Mouse (Mus musculus) adrenal gland, adult 10 weeks (tissue): ENCODE data around the gene Olfr13. TPM values are rescaled to one million over a fixed set of nuclear protein-coding genes. Genes with fewer than 3 reads are reported as not detected.

ENCODE experiments used
- polyA plus RNA-seq: library from polyadenylated mRNA; stranded (reverse); fragments of 350-450 nt; fragmentation: Illumina TruSeq; extraction: RNeasy Lipid Tissue Mini Kit (QIAGEN cat#74804); gene quantifications from one replicate; pipeline ENCODE4 v1.2.3, GENCODE M21; 2014; ENCODE audit warnings: low read depth, low replicate concordance

Gene Olfr13
- polyA plus RNA-seq: not detected

GRCm38 (mm10) chr6:43171840-43172239 lies at the start of gene Olfr13:
TSS of gene Olfr13 (plus strand) at chr6:43172140.

DNA sequence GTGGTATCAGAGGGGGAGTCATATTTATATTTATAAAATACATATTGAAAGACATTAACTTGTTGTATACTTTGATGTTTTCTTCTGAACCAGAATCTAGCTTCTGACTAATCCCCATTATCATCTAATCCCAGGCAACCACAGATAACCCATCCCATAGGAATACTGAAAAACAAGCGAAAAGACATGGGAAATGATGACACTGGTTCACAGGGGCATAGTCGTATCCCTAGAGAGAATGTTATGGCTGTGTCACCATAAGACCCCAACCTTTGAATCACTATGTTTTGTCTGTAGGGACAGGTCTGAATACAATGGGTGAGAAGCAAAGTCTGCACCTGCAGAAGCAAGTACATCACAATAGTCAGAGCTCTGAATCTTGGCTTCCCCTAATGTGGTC lies 25.7 kb upstream of the Olfr13 start, which contains the start of gene Olfr237-ps1:
Gene Olfr237-ps1, plus strand, starts transcription at position 301 of the 400 bp plus-strand sequence.

DNA sequence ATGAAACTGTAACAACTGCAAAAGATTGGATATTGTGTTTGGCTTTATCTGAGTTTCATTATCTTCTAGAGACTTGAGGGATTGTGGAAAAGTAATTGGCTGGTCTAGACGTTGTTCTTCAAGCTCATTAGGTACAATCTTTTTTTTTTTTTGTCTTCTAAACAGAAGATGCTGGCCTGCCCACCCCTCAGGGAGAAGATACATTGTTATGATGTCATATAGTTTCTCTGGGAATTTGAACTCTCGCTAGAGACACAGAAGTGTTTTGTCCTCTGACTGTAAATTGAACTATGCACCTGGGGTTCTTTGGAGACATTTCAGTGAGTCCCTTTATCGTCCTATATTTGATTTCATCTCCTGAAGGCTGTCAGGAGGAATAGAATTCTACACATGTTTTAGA lies 9.0 kb upstream of the Olfr13 start, which contains the start of gene Olfr437:
Gene Olfr437, plus strand, starts transcription at position 301 of the 400 bp plus-strand sequence.

DNA sequence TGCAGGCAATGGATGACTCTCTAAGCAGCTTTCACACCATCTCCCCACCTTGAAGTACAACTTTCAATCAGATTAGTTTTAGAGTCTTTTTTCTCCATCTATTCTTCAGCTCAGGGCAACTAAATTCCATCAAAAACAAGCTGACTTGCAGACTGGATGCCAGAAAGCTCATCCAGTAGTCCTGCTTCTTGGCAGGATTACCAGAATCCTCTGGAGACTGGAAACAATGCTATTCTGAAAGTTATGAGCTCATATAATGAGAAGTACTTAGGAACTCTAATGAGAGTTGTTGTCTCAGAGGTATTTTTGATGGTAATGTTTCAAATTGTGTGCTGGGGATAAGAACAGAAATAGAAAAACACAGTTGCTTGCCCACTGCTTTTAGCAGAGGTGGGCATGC lies 24.8 kb downstream of the Olfr13 start, which contains the start of gene Olfr435:
Gene Olfr435, plus strand, starts transcription at position 366 of the 400 bp plus-strand sequence.

DNA sequence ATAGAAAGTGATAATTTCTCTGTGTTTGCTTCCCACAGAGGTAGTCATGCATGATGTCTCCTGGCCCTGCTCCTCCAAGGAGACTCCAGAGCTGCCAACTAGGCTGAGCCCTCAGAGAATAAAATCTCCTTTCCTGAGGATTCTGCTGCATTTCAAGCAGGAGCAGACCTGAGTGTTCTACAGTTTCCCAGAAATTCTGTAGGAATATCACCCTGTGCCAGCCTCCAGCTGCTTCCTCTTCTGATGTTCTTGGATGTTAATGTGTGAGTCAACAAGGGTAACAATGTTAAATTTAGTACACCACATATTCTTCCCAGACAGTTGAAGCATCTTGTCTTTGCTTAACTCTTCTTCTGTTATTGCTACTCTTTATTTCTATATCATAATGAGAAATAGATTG lies 40.9 kb downstream of the Olfr13 start, which contains the start of gene Olfr434:
Gene Olfr434, plus strand, starts transcription at position 149 of the 400 bp plus-strand sequence.

Other genes starting within 250 kb of the Olfr13 start
- not detected for gene Olfr444, start 223.1 kb upstream of the Olfr13 start, polyA plus RNA-seq
- not detected for gene Olfr441, start 65.8 kb upstream of the Olfr13 start, polyA plus RNA-seq
- not detected for gene Olfr237-ps1, start 25.6 kb upstream of the Olfr13 start, polyA plus RNA-seq
- gene Olfr437, start 8.9 kb upstream of the Olfr13 start, polyA plus RNA-seq: not detected
- gene Olfr435, start 25.0 kb downstream of the Olfr13 start, polyA plus RNA-seq: not detected
- gene Olfr434, start 40.9 kb downstream of the Olfr13 start, polyA plus RNA-seq: not detected
- not detected for gene Olfr47, start 59.4 kb downstream of the Olfr13 start, polyA plus RNA-seq
- gene Arhgef5, start 93.4 kb downstream of the Olfr13 start, polyA plus RNA-seq: 18.5 TPM
- gene Nobox, start 137.4 kb downstream of the Olfr13 start, polyA plus RNA-seq: not detected